Mouse (Mus musculus): ENCODE data around the gene Thap12.

The Thap12 gene

DNA sequence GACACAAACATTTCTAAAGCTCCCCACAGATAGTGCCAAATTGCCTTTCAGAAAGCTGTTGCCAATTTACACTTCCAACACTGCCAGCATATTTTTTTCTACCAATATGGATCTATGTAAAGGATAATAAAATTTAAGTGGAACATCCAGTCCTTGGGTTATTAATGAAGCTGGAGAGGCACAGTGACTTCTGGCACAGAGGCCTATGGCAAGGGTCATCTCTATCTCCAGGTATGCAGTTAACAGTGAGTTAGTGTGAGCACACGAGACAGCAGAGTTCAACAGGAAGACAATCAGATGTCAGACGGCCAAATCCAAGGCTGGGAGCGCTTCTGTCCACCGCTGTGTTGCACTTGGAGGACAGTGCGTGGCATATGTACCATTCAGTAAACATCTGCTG is 4.9 kb upstream of the Thap12 start:
- DNase-seq (ENCODE audit: low spot score), result no peak

DNA sequence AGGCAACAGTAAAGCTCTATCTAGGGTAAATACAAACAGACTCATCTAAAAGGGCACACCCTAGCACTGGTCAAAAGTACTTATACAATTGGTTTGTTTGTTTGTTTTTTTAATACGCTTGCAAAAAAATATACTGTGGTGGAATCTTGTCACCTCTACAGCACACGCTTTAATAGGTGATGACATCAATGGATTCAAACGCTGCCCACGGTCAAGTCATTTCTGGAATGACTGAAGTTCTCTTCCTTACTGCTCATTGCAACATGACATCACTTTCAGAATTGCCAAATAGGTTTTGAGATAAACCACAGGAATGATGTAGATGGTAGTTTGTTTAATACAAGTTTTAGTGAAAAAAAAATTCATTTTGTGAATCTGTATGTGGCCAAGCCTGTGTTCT is 4.3 kb upstream of the Thap12 start:
- no peak for DNase-seq (ENCODE audit: low spot score)

- no peak for DNase-seq (ENCODE audit: low spot score)
Observed at GRCm38 (mm10) chr7:98701771-98702170, 1.1 kb upstream of the Thap12 start.

GRCm38 (mm10) chr7:98703365-98703881 is 520 bp downstream of the Thap12 start:
- DNase-seq (ENCODE audit: low spot score), result peak; percentile 68

- no peak for DNase-seq (ENCODE audit: low spot score)
Observed at GRCm38 (mm10) chr7:98704276-98704675, 1.4 kb downstream of the Thap12 start.

DNA sequence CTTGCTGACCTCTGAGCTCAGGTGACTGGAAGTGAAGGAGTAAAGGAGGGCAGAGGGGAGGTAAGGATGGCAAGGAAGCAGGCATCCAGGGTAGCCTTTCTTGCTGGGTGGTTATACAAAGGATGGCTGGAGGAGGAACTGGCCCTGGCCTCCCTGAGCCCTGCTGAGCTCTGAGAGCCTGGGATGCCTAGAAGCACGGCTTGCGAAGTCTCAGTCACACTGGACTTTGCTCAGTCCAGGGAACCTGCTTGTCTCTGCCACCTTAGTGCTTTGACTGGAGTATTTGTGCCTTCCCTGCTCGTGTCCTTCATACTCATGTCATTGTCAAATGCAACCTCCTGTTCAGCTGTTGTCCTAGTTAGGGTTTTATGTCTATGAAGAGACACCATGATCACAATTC is 10.8 kb downstream of the Thap12 start:
- DNase-seq (ENCODE audit: low spot score), result no peak

- no peak for DNase-seq (ENCODE audit: low spot score)
Observed at GRCm38 (mm10) chr7:98717438-98717837, 14.5 kb downstream of the Thap12 start.

- DNase-seq (ENCODE audit: low spot score), result no peak
Observed at GRCm38 (mm10) chr7:98719761-98720160, 16.9 kb downstream of the Thap12 start.

- DNase-seq (ENCODE audit: low spot score), result no peak
Observed at GRCm38 (mm10) chr7:98720731-98721130, 17.8 kb downstream of the Thap12 start.

DNA sequence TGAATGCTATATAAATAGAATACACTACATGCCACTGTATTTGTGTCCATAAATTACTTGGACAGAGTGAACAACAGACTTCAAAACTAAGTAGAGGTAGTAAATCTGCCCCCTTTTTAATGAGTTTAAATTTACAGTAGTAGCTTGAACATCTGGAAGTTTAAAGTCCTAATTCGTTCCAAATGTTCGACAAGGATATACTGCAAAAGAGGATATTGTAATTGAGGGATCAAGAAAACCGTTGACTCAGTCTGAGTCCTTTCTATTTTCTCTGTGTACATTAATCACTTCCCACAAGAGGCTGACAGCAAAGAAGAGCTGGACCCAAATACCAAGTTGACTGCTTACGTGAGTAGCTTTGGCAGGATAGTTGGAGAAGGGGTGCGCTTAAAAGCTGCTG is 18.3 kb downstream of the Thap12 start:
- DNase-seq (ENCODE audit: low spot score), result no peak

DNA sequence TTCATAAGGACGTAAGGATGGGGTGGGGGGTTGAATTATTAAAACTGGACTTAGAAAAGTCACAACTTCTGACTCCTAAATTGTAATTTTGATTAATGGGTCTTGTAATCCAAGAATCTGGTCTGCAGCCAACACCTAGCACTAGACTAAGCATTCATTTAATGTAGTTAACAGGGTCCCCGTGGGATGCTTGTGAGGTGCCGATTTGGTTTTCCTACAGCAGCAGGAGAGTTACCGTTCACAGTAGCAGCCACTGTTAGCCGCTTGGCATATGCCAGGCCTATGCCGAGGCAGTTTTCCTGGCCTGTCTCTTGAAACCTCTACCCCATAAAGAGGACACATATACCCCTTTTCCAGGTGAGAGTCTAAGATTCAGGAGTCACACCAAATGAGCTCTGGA is 18.7 kb downstream of the Thap12 start:
- no peak for DNase-seq (ENCODE audit: low spot score)

DNA sequence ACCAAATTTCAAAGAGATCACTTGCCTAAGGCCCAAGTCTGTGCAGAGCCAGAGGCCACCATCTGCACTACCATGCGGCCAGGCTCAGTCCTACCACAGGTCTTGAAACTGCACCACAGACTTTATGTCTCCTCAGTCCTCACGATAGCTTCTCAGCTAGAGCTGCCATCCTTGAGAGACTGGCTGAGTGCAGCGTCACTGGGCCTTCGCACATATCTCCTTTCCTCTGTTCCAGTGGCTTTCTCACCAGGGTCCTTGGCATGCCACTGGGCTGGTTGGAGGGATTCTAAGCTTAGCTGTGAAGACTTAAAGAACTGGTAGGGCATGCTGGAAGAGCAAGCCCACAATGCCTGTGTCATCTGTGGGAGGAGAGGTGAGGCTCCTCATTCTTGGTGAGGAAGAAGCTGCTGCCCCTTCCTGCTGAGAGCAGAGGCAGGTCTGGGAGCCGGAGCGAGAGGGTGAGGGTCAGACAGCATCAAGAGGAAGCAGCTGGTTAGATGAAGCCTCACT is 22.8 kb downstream of the Thap12 start:
- DNase-seq (ENCODE audit: low spot score), result no peak

DNA sequence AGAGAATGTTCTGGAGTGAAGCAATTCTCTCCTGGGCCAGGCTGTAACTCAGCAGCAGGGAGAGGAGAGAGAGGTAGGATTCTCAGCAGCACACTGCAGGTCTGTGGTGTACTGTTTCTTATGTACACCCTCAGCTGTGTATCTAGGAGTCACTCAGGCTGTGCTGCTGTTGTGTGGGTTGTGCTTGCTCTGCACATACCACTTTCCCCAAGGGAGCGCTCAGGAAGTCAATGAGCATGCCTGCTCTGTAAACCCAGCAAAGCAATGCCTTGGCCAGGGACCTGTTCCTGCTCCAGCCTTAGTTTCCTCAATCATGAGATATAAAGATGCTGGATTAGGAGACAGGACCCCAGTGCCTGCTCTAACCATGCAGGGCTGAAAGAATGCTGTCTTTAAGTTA is 25.1 kb downstream of the Thap12 start:
- DNase-seq (ENCODE audit: low spot score), result no peak

GRCm38 (mm10) chr7:98728499-98728898 is 25.6 kb downstream of the Thap12 start:
- no peak for DNase-seq (ENCODE audit: low spot score)

- peak; percentile 17 for DNase-seq (ENCODE audit: low spot score)
Observed at GRCm38 (mm10) chr7:98729661-98730271, 26.9 kb downstream of the Thap12 start.

DNA sequence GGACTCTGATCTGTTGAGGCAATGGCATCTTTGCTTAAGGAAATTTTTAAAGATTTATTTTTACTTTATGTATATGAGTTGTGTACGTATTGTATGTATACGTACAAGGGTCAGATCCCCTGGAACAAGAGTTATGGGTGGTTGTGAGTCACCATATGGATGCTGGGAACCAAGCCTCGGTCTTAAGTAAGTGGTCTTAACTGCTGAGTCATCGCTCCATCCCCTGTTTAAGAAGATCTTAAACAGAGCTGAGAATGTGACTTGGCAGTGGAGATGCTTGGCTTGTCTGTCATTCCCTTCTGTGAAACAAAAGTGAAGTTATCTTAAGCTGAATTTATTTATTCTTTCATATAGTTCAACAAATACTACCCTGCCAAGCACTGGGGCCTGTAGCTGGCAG is 31.1 kb downstream of the Thap12 start:
- DNase-seq (ENCODE audit: low spot score), result no peak

- DNase-seq (ENCODE audit: low spot score), result no peak
Observed at GRCm38 (mm10) chr7:98734876-98735275, 32.0 kb downstream of the Thap12 start.

- DNase-seq (ENCODE audit: low spot score), result no peak
Observed at GRCm38 (mm10) chr7:98736780-98737550, 34.1 kb downstream of the Thap12 start.

- DNase-seq (ENCODE audit: low spot score), result no peak
Observed at GRCm38 (mm10) chr7:98740363-98740762, 37.5 kb downstream of the Thap12 start.

- peak; percentile 55 for DNase-seq (ENCODE audit: low spot score)
Observed at GRCm38 (mm10) chr7:98743312-98743711, 40.4 kb downstream of the Thap12 start.

- no peak for DNase-seq (ENCODE audit: low spot score)
Observed at GRCm38 (mm10) chr7:98750404-98750803, 47.5 kb downstream of the Thap12 start.

- no peak for DNase-seq (ENCODE audit: low spot score)
Observed at GRCm38 (mm10) chr7:98752680-98753079, 49.8 kb downstream of the Thap12 start.

GRCm38 (mm10) chr7:98756050-98756449 is 53.1 kb downstream of the Thap12 start:
- DNase-seq (ENCODE audit: low spot score), result no peak
